Mouse (Mus musculus) heart, adult 11 months (tissue): Measurements from ENCODE around the gene Cadps.
A peak's percentile ranks its signal among the peaks of the same experiment; 100 is the strongest.

Experiments used
- DNase-seq: peaks from one replicate; pipeline ENCODE4 v3.0.0; 2022

The Cadps gene

GRCm38 (mm10) chr14:12822491-12823219 is at the start of gene Cadps:
Gene Cadps, minus strand, starts transcription at chr14:12823079.
- DNase-seq = peak; percentile 75

GRCm38 (mm10) chr14:12869605-12870004 is 46.7 kb upstream of the Cadps start:
- no peak for DNase-seq

- DNase-seq = no peak
These were observed 42.4 kb upstream of the Cadps start for GRCm38 (mm10) chr14:12865258-12865657.

- DNase-seq = no peak
These were observed 21.0 kb upstream of the Cadps start for GRCm38 (mm10) chr14:12843860-12844259.

GRCm38 (mm10) chr14:12839471-12839870 is 16.6 kb upstream of the Cadps start:
- DNase-seq = no peak

- no peak for DNase-seq
These were observed 16.1 kb upstream of the Cadps start for GRCm38 (mm10) chr14:12838949-12839348.

- DNase-seq = no peak
These were observed 15.4 kb upstream of the Cadps start for GRCm38 (mm10) chr14:12838323-12838722.

GRCm38 (mm10) chr14:12837902-12838301 is 15.0 kb upstream of the Cadps start:
- DNase-seq = no peak

GRCm38 (mm10) chr14:12823781-12824180 is 902 bp upstream of the Cadps start:
- DNase-seq = no peak

- no peak for DNase-seq
These were observed 918 bp downstream of the Cadps start for GRCm38 (mm10) chr14:12821831-12822490.

- DNase-seq = no peak
These were observed 1.6 kb downstream of the Cadps start for GRCm38 (mm10) chr14:12821156-12821813.

- no peak for DNase-seq
These were observed 2.7 kb downstream of the Cadps start for GRCm38 (mm10) chr14:12820149-12820548.

GRCm38 (mm10) chr14:12818442-12818841 is 4.4 kb downstream of the Cadps start:
- DNase-seq = no peak

- no peak for DNase-seq
These were observed 10.8 kb downstream of the Cadps start for GRCm38 (mm10) chr14:12812072-12812471.

- DNase-seq = no peak
These were observed 19.9 kb downstream of the Cadps start for GRCm38 (mm10) chr14:12802995-12803394.

- no peak for DNase-seq
These were observed 21.8 kb downstream of the Cadps start for GRCm38 (mm10) chr14:12801100-12801499.

GRCm38 (mm10) chr14:12798926-12799325 is 24.0 kb downstream of the Cadps start:
- no peak for DNase-seq

GRCm38 (mm10) chr14:12784296-12784695 is 38.6 kb downstream of the Cadps start:
- DNase-seq = no peak

GRCm38 (mm10) chr14:12780016-12780415 is 42.9 kb downstream of the Cadps start:
- no peak for DNase-seq

- DNase-seq = no peak
These were observed 44.9 kb downstream of the Cadps start for GRCm38 (mm10) chr14:12777990-12778389.

GRCm38 (mm10) chr14:12768870-12769269 is 54.0 kb downstream of the Cadps start:
- no peak for DNase-seq

- no peak for DNase-seq
These were observed 69.6 kb downstream of the Cadps start for GRCm38 (mm10) chr14:12753237-12753636.

- DNase-seq = no peak
These were observed 71.1 kb downstream of the Cadps start for GRCm38 (mm10) chr14:12751821-12752220.

- no peak for DNase-seq
These were observed 91.9 kb downstream of the Cadps start for GRCm38 (mm10) chr14:12730979-12731378.
